Mouse (Mus musculus): ENCODE data around the gene Cd7.

GRCm38 (mm10) chr11:121058956-121059355, 19.7 kb upstream of the Cd7 start:
- TF ChIP-seq CTCF (conservative IDR thresholded peaks at IDR 0.05; ENCODE audit: low read length) (no peak), POU5F1 (IDR thresholded peaks at IDR 0.05; ENCODE audit: borderline replicate concordance, low read length) (no peak)
